Mouse (Mus musculus) adrenal gland, adult 8-10 months (tissue): ENCODE measurements around the gene C8g. TPM values are rescaled to one million over a fixed set of nuclear protein-coding genes. Genes with fewer than 3 reads are reported as not detected.

Source experiments
- DNase-seq: peaks from one replicate; pipeline ENCODE4 v3.0.0; 2022
- total RNA-seq, 4 experiments: library from RNA; stranded (reverse); gene quantifications; 2 replicates each; pipeline ENCODE4 v1.2.4; 2022

Gene C8g
- total RNA-seq, 4 experiments from 2014 or later, result 0.70 to 2.3 (median 1.6) TPM

- peak; percentile 82 for DNase-seq
These were observed 728 bp downstream of the C8g start, which contains the start of gene Fbxw5 for GRCm38 (mm10) chr2:25500576-25501405. Gene Fbxw5, plus strand, starts transcription at chr2:25500750.

GRCm38 (mm10) chr2:25500071-25500575 lies 1.4 kb downstream of the C8g start:
- DNase-seq, result no peak

- no peak for DNase-seq
These were observed 2.7 kb downstream of the C8g start for GRCm38 (mm10) chr2:25498622-25499478.

GRCm38 (mm10) chr2:25497846-25498575 lies 3.5 kb downstream of the C8g start:
- DNase-seq, result no peak

- DNase-seq, result no peak
These were observed 5.1 kb downstream of the C8g start for GRCm38 (mm10) chr2:25496462-25496861.

- DNase-seq, result no peak
These were observed 8.0 kb downstream of the C8g start, which contains the start of gene Lcn12 for GRCm38 (mm10) chr2:25493476-25493961. Gene Lcn12, minus strand, starts transcription at chr2:25493911.

GRCm38 (mm10) chr2:25492988-25493387 lies 8.5 kb downstream of the C8g start:
- DNase-seq, result no peak

GRCm38 (mm10) chr2:25488671-25489068 lies 12.8 kb downstream of the C8g start:
- DNase-seq, result no peak

- no peak for DNase-seq
These were observed 13.4 kb downstream of the C8g start for GRCm38 (mm10) chr2:25487965-25488670.

GRCm38 (mm10) chr2:25484901-25485647 lies 16.4 kb downstream of the C8g start:
- no peak for DNase-seq

- DNase-seq, result no peak
These were observed 18.6 kb downstream of the C8g start for GRCm38 (mm10) chr2:25482969-25483368.

GRCm38 (mm10) chr2:25480541-25480940 lies 21.0 kb downstream of the C8g start:
- DNase-seq, result no peak

- no peak for DNase-seq
These were observed 21.8 kb downstream of the C8g start for GRCm38 (mm10) chr2:25479551-25480311.

- peak; percentile 72 for DNase-seq
These were observed 23.4 kb downstream of the C8g start for GRCm38 (mm10) chr2:25477967-25478675.

- no peak for DNase-seq
These were observed 24.0 kb downstream of the C8g start for GRCm38 (mm10) chr2:25477541-25477940.

GRCm38 (mm10) chr2:25472550-25472949 lies 29.0 kb downstream of the C8g start:
- DNase-seq, result no peak

- no peak for DNase-seq
These were observed 31.6 kb downstream of the C8g start, which contains the start of gene Ptgds for GRCm38 (mm10) chr2:25469969-25470368. Gene Ptgds, minus strand, starts transcription at chr2:25470046.

GRCm38 (mm10) chr2:25468962-25469915 lies 32.3 kb downstream of the C8g start:
- DNase-seq, result no peak
